11 mouse cellular contexts compared by ENCODE assay signal in genomic region chr5:3633951-3634350, GRCm38 (mm10). TPM values are rescaled to one million over a fixed set of nuclear protein-coding genes. Genes with fewer than 3 reads are reported as not detected.
DNase-seq lines count a peak whose midpoint lies in the region; TF ChIP-seq lines count a peak whose summit lies in the region.
"Had no signal": no experiment of that assay in that cellular context is flagged by ENCODE, and none has a peak within 500 bp of the region (broad histone marks: within the 10 kb centered on the region; RNA-seq: fewer than 3 reads in every experiment).

No protein-coding gene starts in this region.

- no peaks in the 10 kb centered on the region for H3K9me3 ChIP-seq in heart, embryonic 10.5 days
- no peaks in the 10 kb centered on the region for H3K9me3 ChIP-seq in ES-E14 (ENCODE audit: control insufficient read depth, insufficient read depth, low read depth, low read length)
- H3K9me3 ChIP-seq: hindbrain, embryonic 13.5 days had no signal

- no peak overlapping the region for H3K27ac ChIP-seq in heart, embryonic 10.5 days
- H3K27ac ChIP-seq in ES-E14 (ENCODE audit: insufficient read depth, low read depth, low read length, poor library complexity, severe bottlenecking) = no peak overlapping the region
- H3K27ac ChIP-seq: hindbrain, embryonic 13.5 days had no signal

- H3K9ac ChIP-seq in ES-E14 (ENCODE audit: insufficient read depth, low read depth, low read length, poor library complexity, severe bottlenecking) = no peak overlapping the region
- H3K9ac ChIP-seq: hindbrain, embryonic 13.5 days had no signal

- H3K27me3 ChIP-seq in heart, embryonic 10.5 days (ENCODE audit: insufficient read depth, poor library complexity, severe bottlenecking) = no peaks in the 10 kb centered on the region
- H3K27me3 ChIP-seq: hindbrain, embryonic 13.5 days had no signal

- 0 out of 2 replicates have a peak, but pooled peaks have one; percentile 19 for TF ChIP-seq CTCF in lung, adult 2 months (IDR thresholded peaks at IDR 0.05; ENCODE audit: insufficient read depth, low read length)

- 65% methylated on average over 4 of the region's 4 CpGs for WGBS in heart, embryonic 10.5 days
- 72% methylated on average over 4 of the region's 4 CpGs for WGBS in lung, adult 2 months

- TF ChIP-seq POLR2A in lung, adult 2 months (IDR thresholded peaks at IDR 0.05; ENCODE audit: borderline replicate concordance, extremely low read depth, low read depth, low read length) = no peak

- H3K36me3 ChIP-seq in heart, embryonic 10.5 days = peaks cover 23% of the 10 kb centered on the region
- H3K36me3 ChIP-seq in ES-E14 (ENCODE audit: control insufficient read depth, insufficient read depth, low read length, poor library complexity, severe bottlenecking) = no peaks in the 10 kb centered on the region

- DNase-seq in heart, adult 11 months = peak; percentile 34
- no peak for DNase-seq in heart, embryonic 10.5 days (ENCODE audit: low spot score)
- no peak for DNase-seq in lung, adult 2 months
- no peak for DNase-seq in lung, postnatal 14 days
- no peak for DNase-seq in ES-E14 (ENCODE audit: low read depth, low spot score)
- DNase-seq in induced T-regulatory cell, adult 2 months (ENCODE audit: low read depth) = peak; percentile 46
- DNase-seq in testis, postnatal 14 days (ENCODE audit: low spot score) = no peak
- no peak for DNase-seq in cerebellum, adult 11 months

- in situ Hi-C loops in ES-E14 (cut with MboI; ENCODE audit: low sequenced_read_pairs in 2 of 2, unreplicated experiment in 2 of 2) = no loop called here

- H3K4me3 ChIP-seq in heart, embryonic 10.5 days = no peak overlapping the region
- H3K4me3 ChIP-seq in lung, adult 2 months (replicated peaks; ENCODE audit: extremely low read depth, low read depth, low read length) = no peak overlapping the region
- H3K4me3 ChIP-seq in ES-E14 (ENCODE audit: insufficient read depth in 1 of 2, low read depth in 1 of 2, low read length in 2 of 2, poor library complexity in 1 of 2, severe bottlenecking in 1 of 2) = 0 out of 4 replicates have a peak overlapping the region, but pooled peaks of 1 of the 2 experiments have one; percentile 30
- H3K4me3 ChIP-seq: hindbrain, embryonic 13.5 days had no signal

- H3K4me1 ChIP-seq in heart, embryonic 10.5 days = 0 out of 2 replicates have a peak, but pooled peaks cover 4% of the 10 kb centered on the region
- no peaks in the 10 kb centered on the region for H3K4me1 ChIP-seq in lung, adult 2 months (ENCODE audit: control insufficient read depth, insufficient read depth, low read length)
- H3K4me1 ChIP-seq in ES-E14 (ENCODE audit: control insufficient read depth in 2 of 2, insufficient read depth in 2 of 2, low read length in 2 of 2, poor library complexity in 1 of 2) = peaks cover 0 to 2% of the 10 kb centered on the region in 2 experiments; a peak in 1 of 4 replicates
- H3K4me1 ChIP-seq: hindbrain, embryonic 13.5 days had no signal

TF ChIP-seq in ES-E14, 5 proteins besides CTCF, POLR2A, EP300 and RAD21:
- 0 out of 2 replicates have a peak, but pooled peaks have one; percentile 31 for TF ChIP-seq ZC3H11A (IDR thresholded peaks at IDR 0.05; ENCODE audit: borderline replicate concordance, low read depth, low read length)
- no peak for TF ChIP-seq CHD2 (IDR thresholded peaks at IDR 0.05; ENCODE audit: low read depth, low read length)

RNA-seq across cellular contexts. Expression of gene Tmbim7, which starts 17.0 kb away (rescaled TPM):
- not detected in 2 replicates for polyA plus RNA-seq in heart, embryonic 10.5 days (2016; fragmentation: Nextera tagmentation; extraction: Ambion mirVana)
- not detected in 2 replicates for polyA plus RNA-seq in lung, adult 2 months (2012; rRNA removed)
- total RNA-seq in ES-E14 (2012; rRNA removed) = not detected in 2 replicates
- total RNA-seq: gastrocnemius, adult 18-20 months had no signal
- polyA plus RNA-seq: embryonic facial prominence, embryonic 14.5 days; hindbrain, embryonic 13.5 days had no signal

RNA-seq across cellular contexts. Expression of gene Gatad1, which starts 23.0 kb away (rescaled TPM):
- 63.0 and 68.9 TPM in 2 replicates for polyA plus RNA-seq in heart, embryonic 10.5 days (2016; fragmentation: Nextera tagmentation; extraction: Ambion mirVana)
- polyA plus RNA-seq in lung, adult 2 months (2012; rRNA removed) = 36.1 and 39.0 TPM in 2 replicates
- total RNA-seq in ES-E14 (2012; rRNA removed) = 67.4 and 90.0 TPM in 2 replicates

RNA-seq across cellular contexts. Expression of gene Rbm48, which starts 37.6 kb away (rescaled TPM):
- polyA plus RNA-seq in heart, embryonic 10.5 days (2016; fragmentation: Nextera tagmentation; extraction: Ambion mirVana) = 10.9 and 11.4 TPM in 2 replicates
- 3.7 and 4.4 TPM in 2 replicates for polyA plus RNA-seq in lung, adult 2 months (2012; rRNA removed)
- 21.9 and 25.0 TPM in 2 replicates for total RNA-seq in ES-E14 (2012; rRNA removed)

RNA-seq across cellular contexts. Expression of gene Pex1, which starts 38.1 kb away (rescaled TPM):
- 11.5 and 13.9 TPM in 2 replicates for polyA plus RNA-seq in heart, embryonic 10.5 days (2016; fragmentation: Nextera tagmentation; extraction: Ambion mirVana)
- 3.8 and 7.1 TPM in 2 replicates for polyA plus RNA-seq in lung, adult 2 months (2012; rRNA removed)
- 12.9 and 14.9 TPM in 2 replicates for total RNA-seq in ES-E14 (2012; rRNA removed)

Comparison
In these comparisons a context has a peak if more than half of its experiments do, and no peak if none do; other contexts are left out.
1. DNase-seq: peak in heart, adult 11 months (single experiment) and induced T-regulatory cell, adult 2 months (single experiment); none in heart, embryonic 10.5 days (single experiment), lung, adult 2 months (single experiment), lung, postnatal 14 days (single experiment), ES-E14 (single experiment), testis, postnatal 14 days (single experiment) and cerebellum, adult 11 months (single experiment).